Mouse (Mus musculus) T-helper 1 cell (primary cell): ENCODE data around the gene Gramd4.

Source experiments
- in situ Hi-C: fragments of 300-600 bp; cut with MboI, MseI; formaldehyde crosslinking; loops from one replicate; pipeline ENCODE4 v1.15.1; 2025; ENCODE audit warnings: high pct_unique_total_duplicates

The Gramd4 gene

GRCm38 (mm10) chr15:86057413-86057812 is at the start of gene Gramd4:
Gramd4 (plus strand) TSS chr15:86057695.
- in situ Hi-C loops = no loop called here

- in situ Hi-C loops = no loop called here
Observed at GRCm38 (mm10) chr15:86013130-86013529, 44.4 kb upstream of the Gramd4 start.

- in situ Hi-C loops = no loop called here
Observed at GRCm38 (mm10) chr15:86013656-86014055, 43.8 kb upstream of the Gramd4 start.

GRCm38 (mm10) chr15:86015026-86015425 is 42.5 kb upstream of the Gramd4 start:
- in situ Hi-C loops = no loop called here

GRCm38 (mm10) chr15:86015860-86016541 is 41.5 kb upstream of the Gramd4 start:
- in situ Hi-C loops = no loop called here

- in situ Hi-C loops = no loop called here
Observed at GRCm38 (mm10) chr15:86017336-86017735, 40.2 kb upstream of the Gramd4 start.

- in situ Hi-C loops = no loop called here
Observed at GRCm38 (mm10) chr15:86018753-86019512, 38.6 kb upstream of the Gramd4 start.

GRCm38 (mm10) chr15:86020008-86020407 is 37.5 kb upstream of the Gramd4 start:
- in situ Hi-C loops = no loop called here

- in situ Hi-C loops = no loop called here
Observed at GRCm38 (mm10) chr15:86021301-86021700, 36.2 kb upstream of the Gramd4 start.

GRCm38 (mm10) chr15:86021971-86022370 is 35.5 kb upstream of the Gramd4 start:
- in situ Hi-C loops = no loop called here

- in situ Hi-C loops = no loop called here
Observed at GRCm38 (mm10) chr15:86027871-86028270, 29.6 kb upstream of the Gramd4 start.

GRCm38 (mm10) chr15:86029981-86030380 is 27.5 kb upstream of the Gramd4 start:
- in situ Hi-C loops = no loop called here

- in situ Hi-C loops = no loop called here
Observed at GRCm38 (mm10) chr15:86032811-86033190, 24.7 kb upstream of the Gramd4 start.

- in situ Hi-C loops = no loop called here
Observed at GRCm38 (mm10) chr15:86033191-86033841, 24.2 kb upstream of the Gramd4 start, which contains the start of gene Celsr1. Celsr1 (minus strand) TSS chr15:86033777.

- in situ Hi-C loops = no loop called here
Observed at GRCm38 (mm10) chr15:86034021-86034523, 23.4 kb upstream of the Gramd4 start.

GRCm38 (mm10) chr15:86034781-86035360 is 22.6 kb upstream of the Gramd4 start:
- in situ Hi-C loops = no loop called here

- in situ Hi-C loops = no loop called here
Observed at GRCm38 (mm10) chr15:86035913-86036312, 21.6 kb upstream of the Gramd4 start.

- in situ Hi-C loops = no loop called here
Observed at GRCm38 (mm10) chr15:86038802-86039201, 18.7 kb upstream of the Gramd4 start.

- in situ Hi-C loops = loop anchor here (5.0 kb wide), 1 partner anchor 129 kb away; no protein-coding TSS in a partner anchor
Observed at GRCm38 (mm10) chr15:86041421-86041820, 16.1 kb upstream of the Gramd4 start.

GRCm38 (mm10) chr15:86042364-86042763 is 15.1 kb upstream of the Gramd4 start:
- in situ Hi-C loops = loop anchor here (5.0 kb wide), 1 partner anchor 130 kb away; no protein-coding TSS in a partner anchor

- in situ Hi-C loops = no loop called here
Observed at GRCm38 (mm10) chr15:86049510-86049909, 8.0 kb upstream of the Gramd4 start.
